Mouse (Mus musculus): ENCODE measurements around the gene Gm4744.

- TF ChIP-seq CTCF (IDR thresholded peaks at IDR 0.05; ENCODE audit: extremely low read depth, insufficient read depth, insufficient read length, insufficient replicate concordance), result no peak
- TF ChIP-seq POLR2A (IDR thresholded peaks at IDR 0.05; ENCODE audit: low read depth, low read length), result no peak
These were observed 2.0 kb upstream of the Gm4744 start for GRCm38 (mm10) chr6:40953716-40954115.

Data from spleen, adult 2 months (tissue).